Mouse (Mus musculus) mouse embryonic stem cell (cell line): ENCODE data around the gene Haao.

Source experiments
- in situ Hi-C, 2 experiments: fragments of 300-500 bp; cut with MboI; formaldehyde crosslinking; loops; 1 replicate in 1 of 2; 3 replicates in 1 of 2; pipeline ENCODE4 v1.14.3; 2019 to 2020; ENCODE audit warnings: low sequenced_read_pairs in 2 of 2, low pct_unique_long_range_greater_than_20kb in 1 of 2, mixed read lengths in 1 of 2; ENCODE audit not compliant: unreplicated experiment in 1 of 2

The Haao gene

DNA sequence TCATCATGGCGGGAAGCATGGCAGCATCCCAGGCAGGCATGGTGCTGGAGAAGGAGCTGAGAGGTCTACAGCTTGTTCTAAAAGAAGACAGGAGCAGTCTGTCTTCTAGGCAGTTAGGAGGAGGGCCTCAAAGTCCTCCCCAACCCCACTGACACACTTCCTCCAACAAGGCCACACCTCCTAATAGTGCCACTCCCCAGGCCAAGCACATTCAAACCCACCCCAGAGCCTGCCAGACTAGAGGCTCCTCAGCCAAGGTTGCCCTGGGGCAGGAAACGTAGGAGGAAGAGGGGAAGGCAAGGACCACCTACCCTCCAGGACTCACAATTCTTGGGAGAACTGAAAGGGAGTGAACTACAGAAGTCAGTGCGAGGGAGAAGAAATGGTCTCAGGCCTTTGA, at the start of gene Haao:
Gene Haao, minus strand, starts transcription at position 149 of the 400 bp plus-strand sequence.
- in situ Hi-C loops: loop anchor here (25.0 kb wide), 2 partner anchors 586 to 811 kb away; no protein-coding TSS in a partner anchor

DNA sequence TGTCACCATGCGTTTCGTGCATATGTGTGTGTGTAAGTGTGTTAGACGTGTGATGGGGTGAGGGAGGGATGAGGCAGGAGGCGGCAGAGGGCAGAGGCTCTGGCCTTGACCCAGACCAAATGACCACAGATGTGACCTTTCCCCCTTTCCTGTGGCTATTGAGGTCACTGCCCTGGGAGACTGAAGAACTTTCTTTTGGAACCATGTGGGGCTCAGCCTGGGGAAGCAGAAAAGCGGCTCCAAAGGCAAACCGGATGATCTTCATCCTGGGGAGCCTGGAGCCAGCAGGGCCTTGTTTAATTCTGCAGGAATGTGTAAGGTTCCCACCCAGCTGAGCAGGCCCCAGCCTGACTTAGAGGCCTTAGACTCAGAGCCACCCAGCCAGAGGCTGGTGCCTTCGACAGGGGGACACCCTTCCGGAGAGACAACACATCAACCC, 49.6 kb upstream of the Haao start:
- in situ Hi-C loops: loop anchor here (10.0 to 25.0 kb wide), 2 partner anchors 297 to 490 kb away; no protein-coding TSS in a partner anchor

DNA sequence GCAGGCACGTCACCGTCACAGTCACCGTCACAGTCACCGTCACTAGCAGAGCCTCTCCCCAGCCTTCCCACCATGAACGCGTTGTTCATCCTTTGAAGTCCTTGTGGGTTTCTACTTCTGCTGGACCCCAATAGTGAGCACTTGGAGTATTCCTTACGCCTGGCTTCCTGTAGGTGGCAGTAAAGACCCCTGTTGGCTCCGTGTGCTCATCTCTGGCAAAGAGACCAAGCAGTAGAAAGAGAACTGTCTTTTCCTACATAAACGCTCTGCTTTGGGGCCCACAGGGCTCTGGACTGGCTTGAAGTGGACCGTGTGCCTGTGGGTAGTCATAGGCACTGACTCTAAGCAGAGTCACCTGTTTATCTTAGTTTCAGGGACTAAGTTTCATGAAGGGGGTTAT, 49.0 kb upstream of the Haao start:
- in situ Hi-C loops: loop anchor here (10.0 to 25.0 kb wide), 2 partner anchors 298 to 491 kb away; no protein-coding TSS in a partner anchor

DNA sequence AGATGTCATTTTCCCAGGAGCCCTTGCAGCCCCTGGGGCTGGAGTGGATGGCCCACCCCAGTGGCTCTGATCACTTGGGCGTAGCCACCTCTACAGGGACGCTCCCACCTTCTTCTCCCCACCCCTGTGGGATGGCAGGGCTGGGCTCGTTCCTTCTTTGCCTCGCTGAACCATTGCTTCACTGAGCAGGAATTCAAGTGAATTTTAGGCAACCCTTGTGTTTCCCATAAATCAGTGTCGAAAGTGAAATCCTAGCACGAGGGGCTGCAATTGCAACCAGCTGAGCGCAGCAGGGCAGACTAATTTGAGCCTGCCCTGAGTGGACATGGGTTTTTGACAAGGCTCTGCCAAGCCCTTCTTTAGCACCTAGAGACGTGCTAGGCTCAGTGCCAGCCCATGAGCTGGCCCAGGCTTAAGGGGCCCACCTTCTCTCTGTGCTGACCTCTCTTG, 47.6 kb upstream of the Haao start:
- in situ Hi-C loops: loop anchor here (10.0 to 25.0 kb wide), 2 partner anchors 299 to 492 kb away; no protein-coding TSS in a partner anchor

DNA sequence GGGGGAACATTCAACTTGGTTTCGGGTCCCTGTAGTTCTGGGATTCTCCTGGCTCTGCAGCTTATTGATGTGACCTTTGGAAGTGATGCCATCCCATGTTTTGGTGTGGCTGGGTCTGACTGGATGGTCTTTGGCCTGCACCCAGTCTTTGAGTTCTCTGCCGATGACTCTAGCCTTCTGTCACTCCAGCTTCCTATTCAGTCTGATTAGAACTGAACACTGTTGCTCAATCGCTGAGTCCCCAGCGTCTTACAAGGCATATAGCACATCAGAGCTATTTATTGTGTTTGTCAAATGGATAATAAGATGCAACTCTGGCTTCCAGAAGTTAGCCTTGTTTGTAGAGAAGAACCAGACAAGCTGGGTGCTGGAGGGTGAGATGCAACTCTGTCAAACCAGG, 45.4 kb upstream of the Haao start:
- in situ Hi-C loops: loop anchor here (10.0 to 25.0 kb wide), 2 partner anchors 302 to 494 kb away; no protein-coding TSS in a partner anchor

DNA sequence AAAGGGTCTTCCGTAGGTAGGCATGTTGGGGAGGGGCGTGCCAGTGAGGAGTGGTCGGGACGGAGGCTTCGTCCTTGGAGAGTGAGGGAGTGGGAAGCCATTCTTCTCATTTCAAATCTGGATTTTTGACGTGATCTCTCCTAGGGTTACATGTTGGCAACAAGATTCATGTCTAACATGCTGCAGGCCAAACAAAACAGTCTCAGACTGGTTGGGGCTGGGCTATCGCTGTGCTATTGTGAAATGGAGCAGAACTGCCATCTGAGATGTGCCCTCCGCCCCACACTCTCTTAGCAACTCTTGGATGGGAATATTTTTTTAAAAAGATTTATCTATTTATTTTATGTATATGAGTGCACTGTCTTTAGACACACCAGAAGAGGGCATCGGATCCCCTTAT, 44.1 kb upstream of the Haao start:
- in situ Hi-C loops: loop anchor here (10.0 to 25.0 kb wide), 2 partner anchors 303 to 495 kb away; no protein-coding TSS in a partner anchor

DNA sequence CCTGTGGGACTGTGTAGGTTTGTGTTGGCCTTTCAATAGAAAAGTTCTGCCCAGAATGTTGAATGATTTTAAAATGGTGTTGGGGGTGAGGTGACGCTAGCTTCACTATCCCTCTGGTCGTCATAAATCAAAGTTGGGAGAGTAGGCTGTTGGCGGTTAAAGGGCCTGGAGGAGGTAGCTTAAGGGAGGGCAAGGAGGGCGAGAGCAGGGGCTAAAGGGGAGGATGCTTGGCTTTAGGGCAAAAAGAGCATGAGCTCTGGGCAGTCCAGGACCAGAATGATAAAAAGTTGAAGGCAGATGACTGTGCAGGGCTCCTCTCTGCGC, 42.6 kb upstream of the Haao start:
- in situ Hi-C loops: loop anchor here (10.0 to 25.0 kb wide), 2 partner anchors 304 to 497 kb away; no protein-coding TSS in a partner anchor

DNA sequence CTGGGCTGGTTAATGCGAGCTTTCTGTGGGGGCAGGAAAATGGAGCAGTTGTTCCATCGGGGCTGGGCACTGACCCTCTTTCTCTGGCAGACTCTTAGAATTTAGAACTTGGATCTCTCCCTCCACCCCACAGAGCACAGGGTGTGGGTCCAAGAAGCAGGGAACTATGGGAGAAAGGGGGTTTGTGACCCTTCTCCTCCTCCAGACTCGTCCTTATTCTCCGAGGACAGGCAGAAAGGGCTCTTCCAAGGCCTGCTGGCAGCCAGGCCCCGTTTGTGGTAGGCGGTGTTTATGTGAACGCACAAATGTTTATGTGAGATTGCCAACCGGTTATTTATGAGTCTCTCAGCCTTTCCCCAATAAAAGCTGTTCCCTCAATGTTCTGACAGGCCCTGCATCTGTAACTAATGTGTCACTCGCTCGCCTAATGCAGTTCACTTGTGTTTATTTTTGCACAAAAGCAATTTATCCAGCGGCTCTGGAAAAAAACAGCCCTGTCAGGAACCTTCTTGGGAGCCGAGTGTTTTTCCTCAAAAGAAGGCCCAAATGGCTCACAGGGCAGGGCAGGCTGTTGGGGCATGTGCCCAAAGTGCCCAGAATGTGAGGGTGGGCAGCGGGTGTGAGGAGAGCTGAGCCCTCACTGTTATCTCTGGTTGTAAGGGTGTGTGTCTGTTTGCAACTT, 42.1 kb upstream of the Haao start:
- in situ Hi-C loops: loop anchor here (10.0 to 25.0 kb wide), 2 partner anchors 305 to 497 kb away; no protein-coding TSS in a partner anchor

DNA sequence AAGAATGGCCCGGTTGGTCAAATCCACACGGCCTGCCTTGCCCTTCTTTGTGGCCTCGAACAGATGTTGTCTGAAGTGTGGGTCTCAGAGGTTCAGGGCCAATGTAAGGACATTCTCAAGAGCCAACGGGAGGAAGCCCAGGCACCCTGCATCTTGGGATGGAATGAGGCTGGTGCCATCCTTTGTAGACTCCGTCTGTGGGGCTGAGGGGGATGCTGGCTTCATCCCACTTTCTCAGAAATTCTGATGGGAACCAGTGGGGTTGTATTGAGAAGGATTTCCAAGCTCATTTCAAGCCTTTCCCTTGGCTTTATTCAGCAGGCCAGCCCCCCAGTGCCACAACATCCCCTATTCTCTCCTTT, 41.5 kb upstream of the Haao start:
- in situ Hi-C loops: loop anchor here (25.0 kb wide), 1 partner anchor 498 kb away; no protein-coding TSS in a partner anchor

DNA sequence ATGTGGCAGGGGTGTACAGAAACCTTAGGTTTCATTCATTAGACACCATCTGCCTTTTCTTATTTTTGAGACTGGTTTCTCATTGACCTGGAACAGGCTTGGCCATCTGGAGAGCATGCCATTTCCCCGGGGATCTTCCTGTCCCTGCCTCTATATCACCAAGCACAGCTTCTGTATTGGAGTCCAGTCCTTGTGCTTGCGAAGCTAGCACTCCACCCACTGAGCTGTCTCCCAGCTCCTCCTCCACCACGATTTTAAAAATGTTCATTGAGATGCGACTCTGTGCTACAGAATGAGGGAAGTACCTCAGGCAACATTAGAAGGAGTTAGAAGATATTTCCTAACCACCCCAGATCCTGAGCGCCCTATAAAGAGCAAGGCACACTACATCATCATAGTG, 39.5 kb upstream of the Haao start:
- in situ Hi-C loops: loop anchor here (25.0 kb wide), 1 partner anchor 500 kb away; no protein-coding TSS in a partner anchor

DNA sequence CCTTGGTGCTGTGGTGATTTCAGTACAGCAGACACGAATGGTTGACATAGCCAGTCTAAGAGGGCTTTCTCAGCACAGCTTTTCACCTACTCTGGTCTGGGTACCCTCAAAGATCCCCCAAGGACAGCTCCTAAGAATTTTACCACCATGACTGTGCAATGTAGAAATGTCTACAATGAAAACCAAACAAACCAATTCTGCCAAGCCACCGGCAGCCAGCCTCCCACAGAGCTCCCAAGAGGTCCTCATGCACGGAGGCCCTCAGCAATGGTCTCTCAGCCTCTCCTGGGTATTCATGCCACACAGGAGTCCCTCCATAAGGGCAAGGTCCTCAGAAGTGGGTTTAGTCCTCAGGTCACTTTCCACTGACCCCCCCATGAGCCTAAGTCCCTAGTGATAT, 38.6 kb upstream of the Haao start:
- in situ Hi-C loops: loop anchor here (25.0 kb wide), 1 partner anchor 501 kb away; no protein-coding TSS in a partner anchor

DNA sequence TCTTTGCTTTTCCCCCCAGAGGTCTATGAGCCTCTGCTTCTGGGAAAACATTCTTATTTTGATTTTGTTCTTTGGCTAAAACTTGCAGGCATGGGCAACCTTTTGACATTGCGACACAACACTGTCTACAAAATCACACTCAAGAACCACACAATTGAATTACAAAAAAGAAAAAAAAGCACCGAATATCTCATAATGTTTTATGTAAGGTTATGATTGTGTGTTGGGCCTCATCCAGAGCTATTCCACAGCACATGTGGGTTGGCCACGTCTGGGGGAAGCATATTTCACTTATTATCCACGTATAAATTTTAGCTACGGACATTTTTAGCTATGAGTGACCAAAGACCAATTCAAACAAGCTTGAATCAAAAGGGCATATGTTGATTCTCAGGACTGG, 38.0 kb upstream of the Haao start:
- in situ Hi-C loops: loop anchor here (25.0 kb wide), 1 partner anchor 502 kb away; no protein-coding TSS in a partner anchor

DNA sequence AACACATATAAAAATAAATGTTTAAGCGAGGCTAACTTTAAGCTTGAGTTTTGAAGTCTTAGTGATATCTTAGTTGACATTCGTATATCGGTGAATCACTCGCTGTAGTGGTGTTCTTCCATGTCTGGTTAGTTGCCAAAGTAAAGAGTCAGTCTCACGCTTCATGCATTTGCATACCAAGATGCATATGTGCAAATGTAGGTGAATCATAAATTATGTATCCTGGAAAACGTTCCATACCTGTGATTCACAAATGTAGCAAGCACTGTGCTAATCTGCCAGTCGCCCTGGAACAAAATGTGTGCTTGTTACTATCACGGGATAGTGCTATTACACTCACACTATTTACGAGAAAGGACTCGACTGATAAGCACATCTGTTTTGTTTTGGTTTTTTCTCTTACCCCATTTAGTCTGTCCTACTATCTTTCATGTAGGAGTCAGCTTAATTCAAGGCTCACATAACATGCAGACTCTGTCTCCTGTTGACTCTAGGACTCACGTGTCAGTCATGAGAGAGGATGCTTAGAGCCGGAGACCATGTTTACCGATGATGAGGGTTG, 37.3 kb upstream of the Haao start:
- in situ Hi-C loops: loop anchor here (25.0 kb wide), 1 partner anchor 502 kb away; no protein-coding TSS in a partner anchor

DNA sequence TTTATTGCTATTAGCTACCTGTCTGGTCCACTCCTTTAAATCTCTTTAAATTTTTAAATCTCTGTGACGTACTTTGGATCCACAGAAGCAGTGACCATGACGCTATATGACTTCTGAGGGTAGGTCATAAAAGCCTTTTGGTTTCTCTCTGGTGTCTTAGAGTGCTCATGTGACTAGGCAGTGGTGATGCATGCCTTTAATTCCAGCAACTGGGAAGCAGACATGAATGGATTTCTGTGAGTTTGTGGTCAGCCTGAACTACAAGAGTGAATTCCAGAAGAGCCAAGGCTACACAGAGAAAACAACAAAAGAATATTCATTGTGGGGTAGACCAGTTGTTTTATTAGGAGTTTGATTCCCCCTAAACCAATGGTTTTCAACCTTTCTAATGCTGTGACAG, 35.0 kb upstream of the Haao start:
- in situ Hi-C loops: loop anchor here (25.0 kb wide), 1 partner anchor 505 kb away; no protein-coding TSS in a partner anchor

DNA sequence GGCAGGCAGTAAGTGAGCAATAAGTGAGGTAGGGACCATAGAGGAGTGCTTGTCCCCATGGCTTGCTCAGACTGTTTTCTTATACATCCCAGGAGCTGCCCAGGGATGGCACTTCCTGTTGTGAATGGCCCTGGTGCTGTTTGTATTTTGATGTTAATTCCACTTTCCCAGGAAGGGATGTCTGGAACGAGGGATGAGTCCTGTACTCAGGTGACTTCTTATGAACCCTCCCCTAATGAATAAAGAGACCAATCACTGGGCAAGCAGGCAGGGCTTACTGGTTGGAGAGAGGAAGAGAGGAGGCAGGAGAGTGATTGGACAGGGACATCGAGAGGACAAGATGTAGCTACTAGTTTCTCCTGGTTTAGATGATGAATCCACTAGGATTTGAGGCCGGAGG, 33.3 kb upstream of the Haao start:
- in situ Hi-C loops: loop anchor here (25.0 kb wide), 1 partner anchor 506 kb away; no protein-coding TSS in a partner anchor

DNA sequence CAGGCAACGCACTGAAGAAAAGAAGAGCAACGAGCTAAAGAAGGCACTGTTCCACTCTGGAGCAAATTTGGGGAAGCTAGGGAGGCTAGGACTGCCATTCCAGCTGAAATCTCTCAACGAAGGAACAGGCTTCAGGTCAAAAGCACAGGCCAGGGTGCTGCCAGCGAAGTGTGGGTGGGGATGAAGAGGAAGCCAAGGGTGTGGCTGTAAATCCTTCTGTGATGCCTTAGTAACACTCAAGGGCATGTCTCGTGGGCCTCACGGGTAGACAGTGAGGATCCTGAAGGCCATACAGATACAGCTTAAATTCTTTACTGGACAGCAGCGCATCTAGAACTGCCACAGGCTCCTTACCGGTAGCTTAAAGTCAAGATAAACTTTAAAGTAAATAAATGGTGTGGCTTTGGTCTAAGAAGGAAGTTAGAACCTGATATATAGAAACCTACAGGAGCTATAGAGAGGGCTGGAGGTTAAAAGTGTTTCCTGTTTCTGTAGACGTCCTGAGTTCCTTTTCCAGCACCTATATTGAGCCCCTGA, 32.5 kb upstream of the Haao start:
- in situ Hi-C loops: loop anchor here (25.0 kb wide), 1 partner anchor 507 kb away; no protein-coding TSS in a partner anchor

DNA sequence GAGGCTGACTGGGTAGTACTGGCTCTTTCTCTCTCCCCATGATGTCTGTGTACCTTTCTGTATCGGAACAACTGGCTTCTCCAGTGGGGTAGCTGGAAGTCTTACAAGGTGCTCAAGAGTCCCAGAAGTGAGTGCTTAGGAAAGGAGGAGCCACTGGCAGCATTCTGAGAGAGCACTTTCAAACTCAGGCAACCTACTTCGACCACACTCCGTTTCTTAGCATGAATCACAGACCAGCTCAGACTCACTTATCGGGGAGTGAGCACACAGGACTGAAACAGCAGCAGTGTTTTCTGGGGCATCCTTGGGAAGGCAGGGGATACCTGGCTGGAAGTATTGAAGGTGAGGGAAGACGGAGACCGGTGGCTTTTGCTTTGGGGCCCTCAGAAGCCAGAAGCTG, 31.9 kb upstream of the Haao start:
- in situ Hi-C loops: loop anchor here (10.0 to 25.0 kb wide), 2 partner anchors 305 to 508 kb away; partner anchors contain the start of gene Zfp36l2 (in 1 of the 2)

DNA sequence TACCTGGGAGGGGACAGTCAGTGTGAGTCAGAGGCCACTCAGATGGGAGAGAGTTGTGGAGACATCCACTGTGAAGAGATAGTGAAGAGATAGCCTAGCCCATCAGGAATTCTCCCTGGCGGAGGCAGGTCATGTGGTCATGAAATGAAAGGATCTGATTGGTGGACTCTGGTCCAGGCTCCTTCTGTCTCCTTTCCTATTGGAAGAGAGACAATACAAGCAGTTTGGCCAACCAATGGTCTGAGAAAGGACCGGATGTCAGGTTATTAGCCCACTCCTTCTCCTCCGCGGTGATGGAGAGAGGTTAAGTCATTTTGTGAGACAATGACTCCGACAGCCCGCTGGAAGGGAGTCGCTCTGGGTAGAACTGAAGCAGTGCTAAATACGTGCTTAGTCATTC, 26.8 kb upstream of the Haao start:
- in situ Hi-C loops: loop anchor here (5.0 to 25.0 kb wide), 3 partner anchors 93 to 513 kb away; partner anchors contain the start of gene Zfp36l2 (in 1 of the 2)
